In the genomic region with DNA sequence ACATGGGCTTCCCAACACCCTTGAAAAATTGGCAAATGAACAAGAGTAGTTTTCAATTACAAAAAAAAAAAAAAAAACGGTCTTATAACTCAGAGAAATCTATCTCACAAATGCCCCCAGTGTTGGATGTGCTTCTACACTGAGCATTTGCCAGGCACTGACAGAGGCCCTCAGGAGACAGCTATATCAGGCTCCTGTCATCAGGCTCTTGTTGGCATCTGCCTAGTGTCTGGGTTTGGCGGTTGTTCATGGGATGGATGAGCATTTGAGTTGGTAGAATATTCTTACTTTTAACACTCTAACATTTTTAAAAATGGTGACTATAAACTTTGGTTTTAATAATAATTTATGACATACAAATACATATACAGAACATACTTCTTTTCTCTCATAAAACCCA, we compare ENCODE assay signal across 18 mouse cellular contexts.
DNase-seq lines count a peak whose midpoint lies in the region; ATAC-seq lines count a peak whose summit lies in the region.
"Had no signal": no experiment of that assay in that cellular context is flagged by ENCODE, and none has a peak within 500 bp of the region (broad histone marks: within the 10 kb centered on the region; RNA-seq: fewer than 3 reads in every experiment).

No protein-coding gene starts in this region.

- no peaks in the 10 kb centered on the region for H3K27me3 ChIP-seq in heart, embryonic 10.5 days (ENCODE audit: insufficient read depth, poor library complexity, severe bottlenecking)
- no peaks in the 10 kb centered on the region for H3K27me3 ChIP-seq in heart, embryonic 16.5 days (ENCODE audit: control insufficient read depth, insufficient read depth, low read length)
- H3K27me3 ChIP-seq in heart, embryonic 11.5 days (ENCODE audit: control insufficient read depth, insufficient read depth, low read length), result no peaks in the 10 kb centered on the region
- H3K27me3 ChIP-seq: embryonic facial prominence, embryonic 12.5 days; forebrain, embryonic 13.5 days; forebrain, embryonic 15.5 days had no signal

- H3K4me1 ChIP-seq in heart, embryonic 10.5 days, result no peaks in the 10 kb centered on the region
- H3K4me1 ChIP-seq in heart, embryonic 16.5 days (ENCODE audit: control insufficient read depth, insufficient read depth, low read length), result no peaks in the 10 kb centered on the region
- H3K4me1 ChIP-seq in heart, embryonic 11.5 days (ENCODE audit: control insufficient read depth, insufficient read depth, low read length), result no peaks in the 10 kb centered on the region
- H3K4me1 ChIP-seq: embryonic facial prominence, embryonic 10.5 days; embryonic facial prominence, embryonic 12.5 days; forebrain, embryonic 13.5 days; forebrain, embryonic 15.5 days had no signal

- H3K4me2 ChIP-seq in heart, embryonic 16.5 days (ENCODE audit: low read depth, low read length), result no peak overlapping the region
- no peak overlapping the region for H3K4me2 ChIP-seq in heart, embryonic 11.5 days
- H3K4me2 ChIP-seq: embryonic facial prominence, embryonic 12.5 days; forebrain, embryonic 13.5 days; forebrain, embryonic 15.5 days had no signal

- DNase-seq in heart, adult 18-20 months, result peak; percentile 7 to 30
- no peak for DNase-seq in heart, embryonic 10.5 days (ENCODE audit: low spot score)
- peak; percentile 41 to 54 for DNase-seq in heart, postnatal 10 days
- DNase-seq in heart, postnatal 4 days, result peak; percentile 20
- no peak for DNase-seq in adrenal gland, adult 18-20 months (ENCODE audit: low spot score in 2 of 2)
- DNase-seq: adrenal gland, adult 8-10 months; adrenal gland, postnatal 14 days; adrenal gland, postnatal 36 days; cerebellum, adult 11-12 months; cerebellum, adult 2 months; cerebellum, adult 9-10 months; cerebellum, postnatal 25 days had no signal

- H3K4me3 ChIP-seq in heart, embryonic 10.5 days, result no peak overlapping the region
- H3K4me3 ChIP-seq in heart, embryonic 16.5 days (ENCODE audit: low read length), result no peak overlapping the region
- H3K4me3 ChIP-seq in heart, embryonic 11.5 days (ENCODE audit: low read depth, low read length), result no peak overlapping the region
- H3K4me3 ChIP-seq: embryonic facial prominence, embryonic 10.5 days; embryonic facial prominence, embryonic 12.5 days; forebrain, embryonic 13.5 days; forebrain, embryonic 15.5 days had no signal

- no peak overlapping the region for H3K9ac ChIP-seq in heart, embryonic 16.5 days (ENCODE audit: low read length)
- no peak overlapping the region for H3K9ac ChIP-seq in heart, embryonic 11.5 days (ENCODE audit: low read depth, low read length)
- H3K9ac ChIP-seq: embryonic facial prominence, embryonic 12.5 days; forebrain, embryonic 13.5 days; forebrain, embryonic 15.5 days had no signal

- 0 out of 2 replicates have a peak, but pooled peaks have one; percentile 49 for ATAC-seq in heart, embryonic 16.5 days (replicated peaks; ENCODE audit: extremely low read depth, insufficient read depth, low FRiP score)
- no peak for ATAC-seq in heart, embryonic 11.5 days (replicated peaks; ENCODE audit: insufficient number of reproducible peaks, low FRiP score, low TSS enrichment)
- ATAC-seq: forebrain, embryonic 13.5 days; forebrain, embryonic 15.5 days had no signal

- intact Hi-C loops in heart, postnatal 10 days (cut with DNase I), result no loop called here

- 30% methylated on average over 2 of the region's 2 CpGs for WGBS in heart, embryonic 10.5 days
- WGBS in heart, embryonic 16.5 days, result 30% methylated on average over 2 of the region's 2 CpGs
- 25% methylated on average over 2 of the region's 2 CpGs for WGBS in heart, embryonic 11.5 days (ENCODE audit: insufficient replicate concordance)

- no peak overlapping the region for H3K27ac ChIP-seq in heart, embryonic 10.5 days
- H3K27ac ChIP-seq in heart, embryonic 16.5 days (ENCODE audit: low read length), result no peak overlapping the region
- no peak overlapping the region for H3K27ac ChIP-seq in heart, embryonic 11.5 days (ENCODE audit: low read depth, low read length)
- H3K27ac ChIP-seq: embryonic facial prominence, embryonic 10.5 days; embryonic facial prominence, embryonic 12.5 days; forebrain, embryonic 13.5 days; forebrain, embryonic 15.5 days had no signal

- H3K9me3 ChIP-seq in heart, embryonic 10.5 days, result no peaks in the 10 kb centered on the region
- no peaks in the 10 kb centered on the region for H3K9me3 ChIP-seq in heart, embryonic 16.5 days (replicated peaks; ENCODE audit: control insufficient read depth, low read length)
- H3K9me3 ChIP-seq in heart, embryonic 11.5 days (replicated peaks; ENCODE audit: control insufficient read depth, low read length), result no peaks in the 10 kb centered on the region
- H3K9me3 ChIP-seq: embryonic facial prominence, embryonic 10.5 days; embryonic facial prominence, embryonic 12.5 days; forebrain, embryonic 13.5 days; forebrain, embryonic 15.5 days had no signal

- H3K36me3 ChIP-seq in heart, embryonic 10.5 days, result no peaks in the 10 kb centered on the region
- no peaks in the 10 kb centered on the region for H3K36me3 ChIP-seq in heart, embryonic 16.5 days (ENCODE audit: control insufficient read depth, insufficient read depth)
- no peaks in the 10 kb centered on the region for H3K36me3 ChIP-seq in heart, embryonic 11.5 days (ENCODE audit: control insufficient read depth, insufficient read depth, low read length)
- H3K36me3 ChIP-seq: embryonic facial prominence, embryonic 10.5 days; embryonic facial prominence, embryonic 12.5 days; forebrain, embryonic 15.5 days had no signal

Comparison
In these comparisons a context has a peak if more than half of its experiments do, and no peak if none do; other contexts are left out.
1. DNase-seq: peak in heart, adult 18-20 months (2 of 2), heart, postnatal 10 days (2 of 2) and heart, postnatal 4 days (single experiment); none in heart, embryonic 10.5 days (single experiment) and adrenal gland, adult 18-20 months (0 of 2).